Mouse (Mus musculus): ENCODE measurements around the gene Stard9. TPM values are rescaled to one million over a fixed set of nuclear protein-coding genes. Genes with fewer than 3 reads are reported as not detected.
A peak's percentile ranks its signal among the peaks of the same experiment; 100 is the strongest.

The Stard9 gene
- total and polyA plus RNA-seq, 2 experiments from 2014 or later = 2.4 to 12.2 TPM

DNA sequence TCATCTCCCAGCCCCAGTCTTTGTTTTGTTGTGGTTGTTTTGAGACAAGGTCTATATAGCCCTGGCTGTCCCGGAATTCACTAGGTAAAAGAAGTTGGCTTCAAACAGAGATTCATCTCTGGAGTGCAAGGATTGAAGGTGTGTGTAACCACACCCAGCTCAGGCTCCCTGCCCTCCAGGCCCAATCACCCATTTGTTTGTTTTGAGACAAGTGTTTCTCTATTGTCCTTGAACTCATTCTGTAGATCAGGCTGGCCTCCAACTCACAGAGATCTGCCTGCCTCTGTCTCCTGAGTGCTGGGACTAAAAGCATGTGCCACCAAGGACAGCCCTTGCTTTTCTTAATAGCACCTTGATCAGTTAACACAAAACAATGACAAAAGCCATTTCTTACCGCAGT, 119.1 kb downstream of the Stard9 start:
- Histone ChIP-seq H3K9me3 (replicated peaks; ENCODE audit: control insufficient read depth, low read length) (no peaks in the 10 kb centered on the region), H3K36me3 (replicated peaks; ENCODE audit: control insufficient read depth, insufficient read depth, low read length) (peaks cover 34% of the 10 kb centered on the region), H3K4me2 (ENCODE audit: low read depth, low read length) (no peak overlapping the region), H3K27ac (ENCODE audit: low read depth) (no peak overlapping the region), H3K4me3 (ENCODE audit: low read depth, low read length) (no peak overlapping the region), H3K9ac (replicated peaks; ENCODE audit: low read depth, low read length) (no peak overlapping the region), H3K4me1 (ENCODE audit: control insufficient read depth, insufficient read depth) (no peaks in the 10 kb centered on the region), H3K27me3 (ENCODE audit: control insufficient read depth, insufficient read depth, low read length) (no peaks in the 10 kb centered on the region)
- ATAC-seq (ENCODE audit: insufficient read depth, low read depth) (no peak), DNase-seq (ENCODE audit: low spot score) (no peak)
- WGBS = 88% methylated on average over 2 of the region's 2 CpGs
- TF ChIP-seq EP300 (IDR thresholded peaks at IDR 0.05; ENCODE audit: low read depth) = no peak
- TF ChIP-seq CTCF (IDR thresholded peaks at IDR 0.05; ENCODE audit: low read depth) = no peak

DNA sequence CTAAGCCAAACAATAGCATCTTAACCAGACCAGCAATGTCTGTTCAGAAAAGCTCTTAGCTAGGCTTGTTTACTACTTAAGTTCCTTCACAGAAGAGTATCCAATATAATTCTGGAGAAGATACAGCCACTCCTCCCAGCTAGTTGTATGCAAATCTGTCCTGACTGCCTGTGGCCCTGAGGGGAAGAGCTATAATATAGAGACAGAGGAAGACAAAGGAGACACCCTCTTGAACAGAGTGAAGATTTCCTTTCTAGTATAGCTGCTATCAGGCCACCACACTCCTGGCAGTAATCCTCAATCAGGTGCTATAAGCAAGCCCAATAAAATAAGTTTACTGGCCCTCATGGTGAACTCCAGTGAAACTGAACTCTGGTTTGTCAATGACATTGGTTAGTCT, 133.0 kb downstream of the Stard9 start:
- DNase-seq (ENCODE audit: low spot score) (no peak), ATAC-seq (ENCODE audit: insufficient read depth, low read depth) (no peak)
- no peaks in the 10 kb centered on the region for H3K9me3 ChIP-seq (replicated peaks; ENCODE audit: control insufficient read depth, low read length)
- no peak overlapping the region for H3K9ac ChIP-seq (replicated peaks; ENCODE audit: low read depth, low read length)
- peaks cover 11% of the 10 kb centered on the region for H3K36me3 ChIP-seq (replicated peaks; ENCODE audit: control insufficient read depth, insufficient read depth, low read length)
- H3K27me3 ChIP-seq (ENCODE audit: control insufficient read depth, insufficient read depth, low read length) = no peaks in the 10 kb centered on the region
- TF ChIP-seq EP300 (IDR thresholded peaks at IDR 0.05; ENCODE audit: low read depth) = no peak
- no peak for TF ChIP-seq CTCF (IDR thresholded peaks at IDR 0.05; ENCODE audit: low read depth)
- no peak overlapping the region for H3K4me2 ChIP-seq (ENCODE audit: low read depth, low read length)
- no peak overlapping the region for H3K4me3 ChIP-seq (ENCODE audit: low read depth, low read length)
- no peaks in the 10 kb centered on the region for H3K4me1 ChIP-seq (ENCODE audit: control insufficient read depth, insufficient read depth)
- no peak overlapping the region for H3K27ac ChIP-seq (ENCODE audit: low read depth)

GRCm38 (mm10) chr2:120770265-120770935, 141.5 kb downstream of the Stard9 start:
- H3K9me3 ChIP-seq (replicated peaks; ENCODE audit: control insufficient read depth, low read length) = no peaks in the 10 kb centered on the region
- no peaks in the 10 kb centered on the region for H3K27me3 ChIP-seq (ENCODE audit: control insufficient read depth, insufficient read depth, low read length)
- no peak for DNase-seq (ENCODE audit: low spot score)
- no peak overlapping the region for H3K4me3 ChIP-seq (ENCODE audit: low read depth, low read length)
- no peak overlapping the region for H3K27ac ChIP-seq (ENCODE audit: low read depth)
- no peak for TF ChIP-seq EP300 (IDR thresholded peaks at IDR 0.05; ENCODE audit: low read depth)
- 0 out of 2 replicates have a peak, but pooled peaks have one; percentile 2 for TF ChIP-seq CTCF (IDR thresholded peaks at IDR 0.05; ENCODE audit: low read depth)
- H3K4me1 ChIP-seq (ENCODE audit: control insufficient read depth, insufficient read depth) = no peaks in the 10 kb centered on the region
- ATAC-seq (ENCODE audit: insufficient read depth, low read depth) = no peak
- no peak overlapping the region for H3K9ac ChIP-seq (replicated peaks; ENCODE audit: low read depth, low read length)
- H3K36me3 ChIP-seq (replicated peaks; ENCODE audit: control insufficient read depth, insufficient read depth, low read length) = peaks cover 3% of the 10 kb centered on the region; the same call in 1 of the 2 replicates
- WGBS = 88% methylated on average over 2 of the region's 2 CpGs
- no peak overlapping the region for H3K4me2 ChIP-seq (ENCODE audit: low read depth, low read length)

Other genes with a start within 250 kb of the Stard9 start
- 9.2 and 20.2 TPM in 2 replicates for gene Ganc, start 225.2 kb upstream of the Stard9 start, total RNA-seq (2014; rRNA removed; ENCODE audit: low replicate concordance)
- 13.8 and 14.8 TPM in 2 replicates for gene Ganc, start 225.2 kb upstream of the Stard9 start, polyA plus RNA-seq (2015; fragmentation: Nextera tagmentation; extraction: Ambion mirVana)
- gene Tmem87a, start 225.0 kb upstream of the Stard9 start, total RNA-seq (2014; rRNA removed; ENCODE audit: low replicate concordance) = 23.0 and 25.2 TPM in 2 replicates
- 4.0 and 6.2 TPM in 2 replicates for gene Tmem87a, start 225.0 kb upstream of the Stard9 start, polyA plus RNA-seq (2015; fragmentation: Nextera tagmentation; extraction: Ambion mirVana)
- 0.81 and 1.8 TPM in 2 replicates for gene Capn3, start 173.1 kb upstream of the Stard9 start, total RNA-seq (2014; rRNA removed; ENCODE audit: low replicate concordance)
- 0.77 and 1.6 TPM in 2 replicates for gene Capn3, start 173.1 kb upstream of the Stard9 start, polyA plus RNA-seq (2015; fragmentation: Nextera tagmentation; extraction: Ambion mirVana)
- gene Zfp106, start 65.3 kb upstream of the Stard9 start, total RNA-seq (2014; rRNA removed; ENCODE audit: low replicate concordance) = 58.7 and 148 TPM in 2 replicates
- 40.8 and 41.7 TPM in 2 replicates for gene Zfp106, start 65.3 kb upstream of the Stard9 start, polyA plus RNA-seq (2015; fragmentation: Nextera tagmentation; extraction: Ambion mirVana)
- 40.2 and 48.1 TPM in 2 replicates for gene Snap23, start 61.5 kb upstream of the Stard9 start, total RNA-seq (2014; rRNA removed; ENCODE audit: low replicate concordance)
- 30.1 and 33.2 TPM in 2 replicates for gene Snap23, start 61.5 kb upstream of the Stard9 start, polyA plus RNA-seq (2015; fragmentation: Nextera tagmentation; extraction: Ambion mirVana)
- 22.2 and 34.9 TPM in 2 replicates for gene Haus2, start 19.7 kb upstream of the Stard9 start, total RNA-seq (2014; rRNA removed; ENCODE audit: low replicate concordance)
- gene Haus2, start 19.7 kb upstream of the Stard9 start, polyA plus RNA-seq (2015; fragmentation: Nextera tagmentation; extraction: Ambion mirVana) = 14.6 and 18.3 TPM in 2 replicates
- 28.3 and 28.5 TPM in 2 replicates for gene Lrrc57, start 19.6 kb upstream of the Stard9 start, total RNA-seq (2014; rRNA removed; ENCODE audit: low replicate concordance)
- 18.0 and 22.0 TPM in 2 replicates for gene Lrrc57, start 19.6 kb upstream of the Stard9 start, polyA plus RNA-seq (2015; fragmentation: Nextera tagmentation; extraction: Ambion mirVana)
- 20.2 and 43.6 TPM in 2 replicates for gene Cdan1, start 221.0 kb downstream of the Stard9 start, total RNA-seq (2014; rRNA removed; ENCODE audit: low replicate concordance)
- gene Cdan1, start 221.0 kb downstream of the Stard9 start, polyA plus RNA-seq (2015; fragmentation: Nextera tagmentation; extraction: Ambion mirVana) = 2.6 and 2.7 TPM in 2 replicates
- 5.8 and 14.5 TPM in 2 replicates for gene Ttbk2, start 221.5 kb downstream of the Stard9 start, total RNA-seq (2014; rRNA removed; ENCODE audit: low replicate concordance)
- gene Ttbk2, start 221.5 kb downstream of the Stard9 start, polyA plus RNA-seq (2015; fragmentation: Nextera tagmentation; extraction: Ambion mirVana) = 1.4 and 1.8 TPM in 2 replicates